Mouse (Mus musculus) right cerebral cortex, postnatal 10 days (tissue): ENCODE data around the gene Tmem8.
"Not testable (repeated sequence)": the region's sequence is repeated elsewhere in the genome, so short reads cannot be mapped to it uniquely, and the experiment has no call there.

Experiments used
- DNase-seq, 2 experiments: peaks; one replicate each; pipeline ENCODE4 v3.0.0; 2021; ENCODE audit warnings: low spot score in 2 of 2

Tmem8 gene

DNA sequence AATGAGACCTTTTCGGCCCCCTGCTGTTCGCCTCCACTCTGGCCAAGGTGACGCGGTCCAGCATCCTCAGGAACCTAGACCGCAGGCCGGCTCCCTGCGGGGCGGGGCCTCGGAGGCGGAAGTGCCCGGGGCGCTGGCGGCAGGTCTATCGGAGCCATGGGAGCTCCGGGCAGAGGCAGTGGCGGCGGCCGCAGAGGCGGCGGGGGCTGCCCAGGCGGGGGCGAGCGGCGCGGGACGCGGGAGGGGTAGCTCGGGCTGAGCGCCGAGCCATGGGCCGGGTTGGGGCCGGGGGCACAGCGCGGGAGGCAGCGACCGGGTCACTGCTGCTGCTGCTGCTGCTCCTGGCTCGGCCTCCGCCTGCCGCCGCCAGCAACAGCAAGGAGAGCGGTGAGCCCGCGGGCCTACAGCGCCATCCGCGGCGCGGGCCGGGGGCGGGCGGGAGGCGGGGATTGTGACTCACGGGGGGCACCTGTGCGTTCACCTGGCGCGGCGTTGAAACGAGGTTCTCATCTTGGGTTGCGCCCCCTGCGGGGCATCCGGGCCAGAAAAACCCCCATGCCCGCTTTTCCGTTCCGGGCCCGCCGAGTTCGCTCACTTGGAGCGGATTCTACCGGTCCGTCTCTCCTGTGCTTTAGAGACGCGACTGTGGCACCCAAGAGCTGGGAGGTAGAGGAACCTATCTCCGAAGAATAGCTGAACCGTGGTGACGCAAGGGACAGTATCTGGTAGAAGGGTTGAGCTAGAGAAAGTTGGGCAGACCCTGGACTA is at the start of gene Tmem8:
Tmem8 (plus strand) TSS at position 119 of the 768 bp plus-strand sequence.
- peak; percentile 76 to 77 for DNase-seq

DNA sequence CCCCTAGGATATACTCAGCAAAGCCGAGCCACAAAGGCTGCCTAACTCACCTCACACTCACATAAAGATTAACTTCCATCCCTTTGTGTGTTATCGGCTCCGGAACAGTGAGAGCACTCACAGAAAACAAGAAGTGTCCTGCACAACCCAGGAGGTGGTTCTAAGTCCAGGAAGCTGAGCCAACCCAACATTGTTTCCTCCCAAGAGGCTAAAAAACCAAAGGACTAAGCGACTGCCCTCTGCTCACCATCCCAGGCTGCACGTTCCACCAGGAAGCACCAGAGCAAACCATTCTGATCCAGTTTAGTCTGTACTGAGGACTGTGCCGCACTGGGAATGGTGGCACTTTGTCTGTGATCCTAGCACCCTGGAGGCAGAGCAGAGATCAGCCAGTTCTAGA is 48.2 kb upstream of the Tmem8 start:
- no peak for DNase-seq

DNA sequence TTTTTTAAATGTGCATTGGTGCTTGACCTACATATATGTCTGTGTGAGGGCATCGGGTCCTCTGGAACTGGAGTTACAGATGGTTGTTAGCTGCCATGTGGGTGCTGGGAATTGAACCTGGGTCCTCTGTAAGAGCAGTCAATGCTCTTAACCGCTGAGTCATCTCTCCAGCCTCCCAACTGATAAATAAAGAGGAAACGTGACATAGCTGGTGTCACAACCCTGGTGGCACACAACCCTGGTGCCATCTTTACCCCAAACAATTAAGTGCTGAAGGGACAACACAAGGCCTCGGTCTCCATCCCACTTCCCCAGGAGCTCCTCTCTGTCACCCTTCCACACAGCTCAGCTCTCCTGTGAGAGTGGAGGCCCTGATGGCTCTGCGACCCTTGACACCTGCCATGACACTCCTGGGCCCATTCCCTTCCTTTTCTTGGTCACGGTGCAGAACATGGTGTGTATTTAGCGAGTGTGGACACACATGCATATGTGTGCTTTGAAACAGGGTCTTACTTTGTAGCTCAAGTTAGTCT is 46.5 kb upstream of the Tmem8 start:
- DNase-seq, result no peak

DNA sequence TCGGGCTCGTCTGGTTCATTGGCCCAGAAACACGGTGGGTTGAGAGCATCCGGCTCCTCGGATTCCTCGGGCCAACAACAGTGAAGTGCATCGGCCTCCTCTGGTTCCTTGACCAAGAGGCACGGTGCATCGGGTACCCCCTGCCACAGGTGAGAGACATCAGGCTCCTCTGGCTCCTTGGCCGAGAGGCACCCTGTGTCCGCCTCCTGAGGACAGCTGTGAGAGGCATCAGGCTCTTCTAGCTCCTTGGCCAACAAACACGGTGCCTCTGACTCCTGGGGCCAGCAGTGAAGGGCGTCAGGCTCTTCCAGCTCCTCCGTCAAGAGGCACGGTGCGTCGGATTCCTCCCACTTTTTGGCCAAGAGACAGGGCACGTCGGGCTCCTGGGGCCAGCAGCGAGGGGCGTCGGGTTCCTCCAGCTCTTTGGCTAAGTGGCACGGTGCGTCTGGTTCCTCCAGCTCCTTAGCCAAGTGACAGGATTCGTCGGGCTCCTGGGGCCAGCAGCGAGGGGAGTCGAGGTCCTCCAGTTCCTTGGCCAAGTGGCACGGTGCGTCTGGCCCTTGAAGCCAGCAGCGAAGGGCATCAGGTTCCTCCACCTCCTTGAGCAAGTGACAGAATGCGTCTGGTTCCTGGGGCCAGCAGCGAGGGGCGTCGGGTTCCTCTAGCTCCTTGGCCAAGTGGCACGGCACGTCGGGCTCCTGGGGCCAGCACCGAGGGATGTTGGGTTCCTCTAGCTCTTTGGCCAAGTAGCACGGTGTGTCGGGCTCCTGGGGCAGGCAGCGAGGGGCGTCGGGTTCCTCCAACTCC is 44.9 kb upstream of the Tmem8 start:
- DNase-seq, result peak in 1 of 2 experiments; percentile 42

DNA sequence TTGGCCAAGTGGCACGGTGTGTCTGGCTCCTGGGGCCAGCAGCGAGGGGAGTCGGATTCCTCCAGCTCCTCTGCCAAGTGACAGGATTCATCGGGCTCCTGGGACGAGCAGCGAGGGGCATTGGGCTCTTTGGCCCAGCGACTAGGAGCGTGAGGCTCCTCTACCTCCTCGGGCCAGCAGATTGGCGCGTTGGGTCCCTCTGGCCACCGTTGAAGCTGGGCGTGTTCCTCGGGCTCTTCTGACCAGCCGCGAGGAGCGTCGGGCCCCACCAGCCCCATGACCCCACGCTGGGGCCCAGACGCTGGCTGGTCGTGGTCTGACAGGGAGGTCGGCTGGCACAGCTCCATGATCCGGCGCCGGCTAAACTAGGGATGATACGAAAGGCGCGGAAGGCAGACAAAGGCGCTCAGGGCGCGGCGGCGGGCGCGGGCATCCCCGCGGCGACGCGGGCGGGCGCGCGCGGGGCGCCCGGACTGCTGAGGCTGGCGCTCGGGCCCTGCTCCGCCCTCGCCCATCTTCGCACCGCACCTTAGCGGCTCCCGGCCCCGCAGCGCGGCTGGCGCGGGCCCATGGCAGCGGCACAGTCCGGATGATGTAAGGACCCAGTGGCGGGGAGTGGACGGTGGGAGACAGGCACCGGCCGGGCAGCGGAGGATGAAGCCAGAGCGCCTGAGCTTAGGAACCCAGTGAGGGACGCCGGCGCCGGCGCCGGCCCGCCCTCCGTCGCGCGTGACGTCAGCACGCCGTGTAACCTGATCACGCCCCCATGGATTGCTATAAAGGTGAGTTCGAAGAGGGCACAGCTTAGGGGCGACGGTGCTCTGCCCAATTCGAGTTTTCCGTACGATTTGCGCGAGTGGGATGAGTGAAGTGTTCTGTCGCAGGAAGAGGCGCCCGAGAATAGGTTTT is 44.0 kb upstream of the Tmem8 start, which contains the start of gene Rab11fip3:
Rab11fip3 (minus strand) TSS at position 725 of the 909 bp plus-strand sequence.
- peak; percentile 87 to 89 for DNase-seq

DNA sequence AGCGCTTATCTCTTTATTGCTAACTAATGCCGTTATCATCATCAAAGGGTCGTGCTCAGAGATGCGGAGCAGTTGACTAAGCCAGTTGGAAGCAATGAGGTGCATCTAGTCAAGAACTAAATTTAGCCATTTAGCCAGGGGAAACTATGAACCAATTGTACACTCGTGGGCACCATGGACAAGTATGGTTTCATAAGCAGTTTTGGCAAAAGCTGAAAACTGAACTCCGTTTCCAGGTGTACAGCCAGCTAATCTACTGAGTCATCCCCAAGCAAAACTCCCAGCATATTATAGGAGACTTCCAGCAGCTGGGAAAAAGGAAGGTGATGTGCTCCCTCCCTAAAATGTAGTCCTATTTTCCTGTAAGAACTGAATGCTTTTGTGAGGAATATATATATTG is 43.0 kb upstream of the Tmem8 start:
- no peak for DNase-seq

DNA sequence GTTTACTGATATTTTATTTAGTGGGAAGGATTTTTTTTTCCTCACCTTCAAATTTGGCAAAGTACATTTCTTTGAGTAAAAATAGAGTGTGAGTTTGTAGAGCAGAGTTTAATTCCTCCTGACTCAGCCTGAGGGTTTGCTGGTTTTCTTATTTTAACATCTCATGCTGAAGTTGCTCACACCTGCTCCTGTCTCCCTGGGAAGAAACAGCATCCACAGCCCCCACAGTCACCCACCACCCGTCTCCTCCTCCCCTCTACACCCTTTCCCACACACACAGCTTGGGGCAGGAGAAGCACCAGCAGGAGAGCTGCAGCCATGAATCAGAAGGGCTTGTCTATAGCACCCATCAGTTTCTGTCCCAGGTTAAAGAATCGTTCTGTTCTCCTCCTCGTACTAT is 37.9 kb upstream of the Tmem8 start:
- no peak for DNase-seq

DNA sequence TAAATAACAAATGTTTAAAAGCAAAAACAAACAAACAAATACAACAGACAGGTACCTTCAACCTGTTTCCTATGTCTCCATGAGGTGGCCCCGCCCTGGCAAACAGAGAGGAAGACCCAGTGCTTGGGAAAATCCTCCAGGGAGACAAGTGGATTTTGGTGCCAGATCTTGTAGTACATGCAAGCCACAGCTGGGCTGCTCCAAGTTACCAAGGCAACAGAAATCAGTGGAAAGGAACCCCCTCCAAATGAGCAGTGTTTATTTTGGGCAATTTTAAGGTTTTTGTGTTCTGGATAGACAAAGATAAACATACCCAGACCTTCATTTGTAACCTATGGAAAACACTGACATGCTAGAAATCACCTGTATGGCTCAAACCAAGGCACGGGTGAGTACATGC is 34.2 kb upstream of the Tmem8 start:
- peak; percentile 46 to 60 for DNase-seq

DNA sequence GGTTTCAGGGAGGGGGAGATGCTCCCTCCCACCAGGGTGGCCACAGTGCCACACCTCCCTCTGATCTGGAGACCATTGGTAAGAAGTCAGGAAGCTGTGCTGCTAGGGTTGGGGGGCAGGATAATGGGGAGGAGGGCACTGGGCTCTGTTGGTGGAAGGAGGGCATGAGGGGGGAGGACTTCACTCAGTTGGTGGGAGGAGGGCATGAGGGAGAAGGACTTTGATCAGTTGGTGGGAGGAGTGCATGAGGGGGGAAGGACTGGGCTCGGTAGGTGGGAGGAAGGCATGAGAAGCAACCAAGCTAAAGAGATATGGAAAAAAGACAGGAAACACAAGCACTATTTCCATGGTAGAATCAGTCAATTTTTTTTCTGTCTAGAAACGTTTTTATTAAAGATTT is 32.2 kb upstream of the Tmem8 start:
- no peak for DNase-seq

DNA sequence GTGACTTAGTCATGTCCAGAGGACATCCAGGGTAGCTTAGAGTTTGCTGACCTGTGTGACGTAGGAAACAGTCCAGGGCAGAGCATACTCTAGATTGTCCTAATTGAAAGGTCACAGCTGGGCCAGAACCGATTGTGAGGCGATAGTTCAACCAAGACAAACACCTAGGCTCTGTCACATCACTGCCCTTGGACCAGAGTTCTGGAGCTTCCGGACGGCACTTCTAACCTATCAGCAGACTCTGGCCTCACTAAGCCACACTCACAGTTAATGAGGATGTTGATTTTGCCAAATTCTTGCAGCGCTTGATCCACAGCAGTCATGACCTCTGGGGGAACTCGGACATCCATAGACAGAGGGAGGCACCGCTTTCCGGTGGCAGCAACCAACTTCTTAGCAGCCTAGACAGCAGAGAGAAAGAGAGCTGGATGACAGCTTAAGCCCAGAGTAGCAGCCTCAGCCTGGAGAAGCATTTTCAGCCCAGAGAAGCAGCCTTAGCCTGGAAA is 26.0 kb upstream of the Tmem8 start:
- no peak for DNase-seq

DNA sequence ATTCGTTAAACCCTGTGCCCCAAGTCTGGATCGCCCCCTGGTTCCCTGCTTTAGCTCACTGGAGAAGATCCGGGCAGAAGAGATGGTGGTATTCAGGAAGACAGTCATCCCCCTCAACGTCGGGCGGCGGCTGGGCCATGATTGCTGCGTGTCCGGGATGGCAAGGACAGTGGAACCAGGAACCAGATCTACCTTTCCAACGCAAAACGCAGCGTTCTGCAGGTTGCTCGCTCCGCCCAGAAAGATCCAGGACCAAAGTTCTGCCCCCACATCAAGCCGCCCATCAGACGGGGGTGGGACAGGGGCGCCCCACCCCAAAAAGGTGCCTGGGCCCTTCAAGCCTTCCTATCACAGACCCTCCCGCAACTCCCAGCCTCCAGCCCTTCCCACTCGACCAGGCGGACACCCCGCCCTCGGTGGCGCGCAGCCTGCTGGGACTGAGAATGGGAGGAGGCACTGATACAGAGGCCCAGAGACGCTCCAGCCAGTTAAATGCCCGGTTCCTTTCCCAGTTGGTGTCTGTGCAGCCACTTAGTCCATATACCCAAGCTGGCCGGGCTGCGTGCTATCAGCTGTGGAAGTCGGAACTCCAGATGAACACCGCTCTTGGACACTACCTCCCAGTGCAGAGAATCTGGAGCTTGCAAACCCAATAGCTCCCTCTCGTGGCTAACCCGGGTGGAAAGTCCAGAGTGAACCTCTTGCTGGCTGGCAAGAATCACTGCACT is 23.0 kb upstream of the Tmem8 start, which contains the start of gene Decr2:
Decr2 (minus strand) TSS at position 433 of the 728 bp plus-strand sequence.
- peak; percentile 91 to 92 for DNase-seq

DNA sequence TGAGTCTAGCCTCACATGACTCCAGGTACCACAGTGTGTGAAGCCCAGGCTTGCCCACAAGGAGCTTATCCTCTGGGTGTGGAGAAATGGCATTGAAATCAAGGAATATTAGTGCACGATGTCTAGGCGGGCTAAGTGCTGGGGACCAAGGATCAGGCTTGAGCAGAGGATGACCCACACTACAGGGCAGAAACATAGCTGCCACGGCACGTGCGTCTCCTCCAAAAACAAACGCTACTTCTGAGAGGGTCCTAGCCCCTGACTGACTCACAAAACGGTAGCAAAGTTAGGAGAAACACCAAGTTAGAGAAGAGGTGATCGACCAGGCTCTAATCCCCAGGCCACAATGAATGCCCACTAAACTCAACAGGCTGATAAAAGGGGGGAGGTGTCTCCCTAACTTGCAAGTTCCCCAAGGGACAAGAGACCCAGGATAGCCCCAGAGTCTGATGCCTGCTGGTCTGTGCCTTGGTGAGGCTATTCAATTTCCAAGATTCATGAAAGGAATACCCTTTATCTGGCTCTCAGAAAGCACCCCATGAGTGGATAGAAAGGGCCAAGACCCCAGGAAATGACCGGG is 18.5 kb upstream of the Tmem8 start:
- DNase-seq, result no peak

DNA sequence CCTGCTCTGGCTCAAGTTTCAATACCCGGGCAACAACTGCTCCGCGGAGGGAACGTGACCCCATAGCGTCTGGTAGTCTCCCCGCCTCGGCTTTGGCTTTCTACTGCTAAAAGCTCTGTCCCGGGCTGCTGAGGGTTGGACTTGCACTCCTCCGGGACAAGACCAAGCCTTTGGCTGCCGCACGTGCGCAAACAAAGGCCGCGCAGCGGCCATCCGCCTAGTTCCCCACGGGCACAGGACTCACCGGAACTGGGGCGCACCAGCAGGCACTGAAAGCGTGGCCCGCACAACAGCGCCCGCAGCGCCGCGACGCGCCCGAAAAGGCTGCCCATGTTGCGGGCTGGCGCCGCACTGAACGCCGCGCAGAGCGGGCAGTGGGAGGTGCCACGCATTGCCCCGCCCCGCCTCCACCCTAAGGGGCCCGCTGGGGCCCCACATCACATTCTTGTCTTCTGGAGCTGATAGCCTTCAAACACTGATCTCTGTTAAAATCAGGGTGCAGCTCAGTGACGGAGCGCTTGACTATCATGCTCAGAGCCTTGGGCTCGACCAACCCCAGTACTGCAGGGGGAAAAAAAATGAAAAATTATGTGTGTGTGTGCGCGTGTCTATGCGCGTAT is 17.9 kb upstream of the Tmem8 start, which contains the start of gene Nme4:
Nme4 (minus strand) TSS at position 482 of the 620 bp plus-strand sequence.
- DNase-seq, result peak; percentile 72 to 74

DNA sequence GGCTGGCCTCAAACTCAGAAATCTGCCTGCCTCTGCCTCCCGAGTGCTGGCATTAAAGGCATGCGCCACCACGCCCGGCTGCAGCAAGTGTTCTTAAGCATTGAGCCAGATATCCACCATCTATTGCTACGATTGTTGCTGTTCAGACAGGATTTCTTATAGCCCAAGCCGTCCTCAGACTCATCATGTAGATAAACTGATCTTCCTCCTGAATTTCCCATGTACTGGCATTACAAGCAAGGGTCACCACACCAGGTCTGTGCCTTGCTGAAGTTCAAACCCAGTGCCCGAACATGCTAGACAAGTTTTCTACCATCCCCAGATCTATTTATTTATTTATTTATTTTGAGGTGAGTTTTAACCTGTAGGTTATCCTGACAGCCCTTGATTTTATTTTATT is 14.6 kb upstream of the Tmem8 start:
- no peak for DNase-seq

DNA sequence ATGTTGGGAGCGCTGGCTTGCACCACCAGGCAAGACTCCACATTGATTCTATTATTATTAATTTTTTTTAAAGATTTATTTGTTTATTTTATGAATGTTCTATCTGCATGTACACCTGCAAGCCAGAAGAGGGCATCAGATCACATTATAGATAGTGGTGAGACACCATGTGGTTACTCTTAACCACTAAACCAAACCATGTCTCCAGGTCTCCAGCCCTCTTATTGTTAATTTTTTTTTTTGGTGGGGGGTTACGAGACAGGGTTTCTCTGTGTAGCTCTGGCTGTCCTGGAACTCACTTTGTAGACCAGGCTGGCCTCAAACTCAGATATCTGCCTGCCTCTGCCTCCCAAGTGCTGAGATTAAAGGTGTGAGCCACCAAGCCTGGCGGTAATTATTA is 13.8 kb upstream of the Tmem8 start:
- DNase-seq, result not testable (repeated sequence)

DNA sequence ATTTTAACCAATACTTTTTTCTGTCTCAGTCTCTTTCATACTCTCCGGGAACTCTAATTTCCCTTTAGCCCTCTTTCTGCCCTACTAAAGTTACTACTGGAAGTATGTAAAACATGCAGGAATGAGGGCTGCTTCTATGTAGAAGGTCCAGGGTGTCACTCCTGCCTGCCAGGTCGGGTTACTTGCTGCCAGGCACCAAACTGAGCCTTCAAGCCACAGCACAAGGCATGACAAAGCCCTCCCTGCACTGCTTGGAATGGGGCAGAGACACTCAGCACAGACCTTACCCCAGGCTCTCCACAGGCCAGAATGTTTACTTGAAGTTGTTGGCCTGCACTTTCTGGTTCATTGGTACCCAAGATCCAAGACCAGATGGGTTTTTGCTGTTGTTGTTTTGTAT is 12.9 kb upstream of the Tmem8 start:
- DNase-seq, result no peak

DNA sequence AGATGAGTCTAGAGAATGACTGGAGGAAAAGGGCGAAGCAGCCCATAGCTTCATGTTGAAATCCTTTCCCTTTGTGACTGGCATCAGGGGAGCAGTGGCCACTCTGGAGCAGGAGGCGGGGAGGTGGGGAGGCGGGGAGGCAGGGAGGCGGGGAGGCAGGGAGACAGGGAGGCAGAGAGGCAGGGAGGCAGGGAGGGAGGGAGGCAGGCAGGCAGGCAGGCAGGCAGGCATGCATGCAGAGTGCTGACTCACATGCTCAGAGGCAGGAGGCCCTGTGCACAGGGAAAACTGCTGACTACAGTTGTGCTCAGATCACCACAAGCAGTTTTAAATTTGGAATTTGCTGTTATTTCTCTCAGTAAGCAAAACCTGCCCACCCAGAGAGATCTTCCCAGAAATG is 11.6 kb upstream of the Tmem8 start:
- no peak for DNase-seq

DNA sequence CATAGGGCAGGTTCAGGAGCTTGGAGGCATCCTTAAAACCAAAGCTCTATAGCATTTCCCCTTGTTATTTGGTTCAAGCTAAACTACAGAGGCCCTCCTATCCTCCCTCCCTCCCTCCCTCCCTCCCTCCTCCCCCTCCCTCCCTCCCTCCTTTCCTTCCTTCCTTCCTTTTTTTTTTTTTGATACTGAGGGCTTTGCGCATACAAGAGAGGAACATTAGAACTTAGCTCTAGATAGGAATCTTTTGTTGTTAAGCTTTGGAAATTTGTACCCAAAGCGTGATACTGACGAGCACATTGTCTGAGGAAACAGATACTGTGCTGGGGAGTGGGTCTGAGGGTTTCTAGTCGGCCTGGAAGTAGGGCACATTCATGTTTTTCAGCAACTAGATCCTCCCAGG is 7.5 kb upstream of the Tmem8 start:
- no peak for DNase-seq

DNA sequence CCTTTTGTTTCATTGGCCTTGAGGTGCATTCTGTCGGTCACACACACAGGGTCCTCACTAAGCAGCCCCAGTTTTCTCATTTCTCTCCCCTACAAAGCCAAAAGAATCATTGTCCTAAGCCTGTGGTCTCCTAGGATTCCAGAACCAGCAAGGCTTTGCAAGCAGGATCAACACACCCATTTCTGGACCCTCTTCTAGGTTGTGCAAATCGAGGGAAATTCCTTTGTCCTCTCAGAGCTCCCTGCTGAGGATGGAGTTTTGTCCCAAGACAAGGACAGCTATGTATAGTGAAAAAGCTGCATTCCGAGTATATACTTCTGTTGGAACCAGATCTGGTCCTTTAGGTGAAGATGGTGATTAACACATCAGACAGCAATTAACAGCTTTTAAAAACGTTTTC is 2.9 kb upstream of the Tmem8 start:
- DNase-seq, result no peak

DNA sequence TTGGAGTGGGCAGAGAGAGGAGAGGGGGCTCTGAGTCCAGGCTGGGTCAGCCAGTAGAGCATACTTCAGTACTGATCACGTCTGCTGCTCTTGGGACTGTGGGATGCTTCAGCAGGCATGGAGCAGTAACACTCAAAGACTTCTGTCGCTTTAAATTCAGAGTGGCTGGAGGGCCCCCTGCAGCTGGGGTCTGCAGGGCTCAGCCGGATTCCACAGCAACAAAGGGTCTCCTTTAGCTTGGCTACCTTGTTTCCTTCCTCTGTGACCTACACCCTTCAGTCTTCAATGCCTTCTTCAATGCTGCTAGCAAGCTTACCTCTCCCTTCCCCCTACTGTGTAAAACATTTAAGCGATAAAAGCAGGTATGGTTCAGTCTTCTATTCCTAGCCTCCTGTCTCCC is 2.1 kb upstream of the Tmem8 start:
- DNase-seq, result no peak
